Mouse (Mus musculus) kidney, adult 2 months (tissue): ENCODE results near the gene Nxf2.

Source experiments
- CTCF ChIP-seq: fragments of 200-500 bp; conservative IDR thresholded peaks from 2 replicates; pipeline ENCODE4 v1.5.1; 2011; ENCODE audit warnings: low read depth, mild to moderate bottlenecking, control low read depth, low read length, moderate library complexity, mixed read lengths; ENCODE audit not compliant: insufficient read depth, insufficient read length
- POLR2A ChIP-seq: fragments of 200-500 bp; IDR thresholded peaks from one replicate; pipeline ENCODE4 v1.6.1; 2011; ENCODE audit warnings: low read depth, low read length, control low read depth

DNA sequence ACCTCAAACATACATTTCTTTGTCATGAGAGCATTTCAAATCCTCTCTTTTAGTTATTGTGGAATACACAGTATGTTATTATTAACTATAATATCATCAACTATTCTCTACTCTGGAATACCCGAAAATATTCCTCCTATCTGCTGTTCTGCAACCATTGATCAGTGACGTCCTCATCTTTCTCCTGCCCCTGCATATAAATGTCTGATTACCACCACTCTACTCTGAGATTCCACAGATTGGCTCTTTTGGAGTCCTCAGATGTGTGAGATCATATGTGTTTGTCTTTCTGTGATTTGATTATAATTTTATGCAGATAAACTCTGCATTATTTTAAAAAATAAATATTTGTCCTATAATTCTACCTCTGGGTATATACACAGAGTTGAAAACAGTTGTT, 48.8 kb downstream of the Nxf2 start:
- TF ChIP-seq POLR2A (no peak), CTCF (no peak)
